Mouse (Mus musculus) heart, adult 8-10 months (tissue): ENCODE data around the gene Clec4g. TPM values are rescaled to one million over a fixed set of nuclear protein-coding genes. Genes with fewer than 3 reads are reported as not detected.

Source experiments
- DNase-seq: peaks from one replicate; pipeline ENCODE4 v3.0.0; 2022; ENCODE audit warnings: low spot score
- total RNA-seq, 4 experiments: library from RNA; stranded (reverse); gene quantifications; 2 replicates each; pipeline ENCODE4 v1.2.4; 2022

Gene Clec4g
- total RNA-seq, 4 experiments from 2014 or later, result 0.53 to 0.79 (median 0.59) TPM

DNA sequence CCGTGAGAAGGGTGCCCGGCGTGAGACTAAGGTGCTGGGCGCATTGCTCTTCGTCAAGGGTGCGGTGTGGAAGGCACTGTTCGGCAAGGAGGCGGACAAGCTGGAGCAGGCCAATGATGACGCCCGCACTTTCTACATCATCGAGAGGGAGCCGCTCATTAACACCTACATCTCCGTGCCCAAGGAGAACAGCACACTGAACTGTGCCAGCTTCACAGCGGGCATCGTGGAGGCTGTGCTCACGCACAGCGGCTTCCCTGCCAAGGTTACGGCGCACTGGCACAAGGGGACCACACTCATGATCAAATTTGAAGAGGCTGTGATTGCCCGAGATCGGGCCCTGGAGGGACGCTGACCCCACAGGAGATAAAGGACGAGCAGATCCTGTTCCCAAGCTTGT lies 41.2 kb downstream of the Clec4g start:
- DNase-seq, result no peak

DNA sequence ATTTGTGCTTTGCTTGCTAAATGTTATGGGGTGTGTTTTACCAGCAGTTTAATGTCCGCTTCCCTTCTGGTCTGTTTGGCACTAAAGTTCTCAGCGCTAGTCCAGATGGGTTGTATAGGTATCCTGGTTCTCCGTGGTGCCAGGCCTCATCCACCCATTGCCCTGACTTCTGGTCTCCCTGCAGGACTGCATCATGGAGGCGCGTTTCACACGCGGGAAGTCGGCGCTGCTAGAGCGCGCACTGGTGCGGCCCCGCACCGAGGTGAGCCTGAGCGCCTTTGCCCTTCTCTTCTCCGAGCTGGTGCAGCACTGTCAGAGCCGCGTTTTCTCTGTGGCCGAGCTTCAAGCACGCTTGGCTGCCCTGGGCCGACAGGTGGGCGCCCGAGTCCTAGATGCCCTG lies 41.6 kb downstream of the Clec4g start:
- DNase-seq, result no peak

DNA sequence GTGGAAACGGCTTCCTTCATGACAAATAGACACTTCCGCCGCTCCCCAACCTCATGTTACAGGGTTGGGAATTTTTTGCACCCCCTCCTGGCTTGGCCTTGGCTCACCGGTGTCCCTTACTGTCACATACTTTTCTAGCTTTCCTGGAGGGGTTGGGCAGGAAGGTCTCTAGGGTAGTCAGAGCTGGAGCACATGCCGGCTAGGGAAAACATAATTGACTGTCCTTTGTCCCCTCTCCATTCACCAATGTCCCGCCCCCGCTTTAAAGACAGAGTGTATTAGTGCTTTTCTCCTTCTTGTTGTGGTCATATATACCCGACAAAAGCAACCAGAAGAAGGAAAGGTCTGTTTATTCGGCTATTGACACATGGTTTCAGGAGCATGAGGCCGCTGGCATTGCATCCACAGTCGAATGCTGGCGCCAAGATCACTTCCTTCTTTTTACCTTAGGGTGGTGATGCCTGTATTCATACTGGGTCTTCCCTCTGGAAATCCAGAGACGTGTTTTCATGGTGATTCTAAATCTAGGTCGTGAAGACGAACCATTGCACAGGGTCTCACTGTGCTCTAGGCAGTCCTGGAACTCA lies 43.4 kb downstream of the Clec4g start:
- DNase-seq, result peak; percentile 29

DNA sequence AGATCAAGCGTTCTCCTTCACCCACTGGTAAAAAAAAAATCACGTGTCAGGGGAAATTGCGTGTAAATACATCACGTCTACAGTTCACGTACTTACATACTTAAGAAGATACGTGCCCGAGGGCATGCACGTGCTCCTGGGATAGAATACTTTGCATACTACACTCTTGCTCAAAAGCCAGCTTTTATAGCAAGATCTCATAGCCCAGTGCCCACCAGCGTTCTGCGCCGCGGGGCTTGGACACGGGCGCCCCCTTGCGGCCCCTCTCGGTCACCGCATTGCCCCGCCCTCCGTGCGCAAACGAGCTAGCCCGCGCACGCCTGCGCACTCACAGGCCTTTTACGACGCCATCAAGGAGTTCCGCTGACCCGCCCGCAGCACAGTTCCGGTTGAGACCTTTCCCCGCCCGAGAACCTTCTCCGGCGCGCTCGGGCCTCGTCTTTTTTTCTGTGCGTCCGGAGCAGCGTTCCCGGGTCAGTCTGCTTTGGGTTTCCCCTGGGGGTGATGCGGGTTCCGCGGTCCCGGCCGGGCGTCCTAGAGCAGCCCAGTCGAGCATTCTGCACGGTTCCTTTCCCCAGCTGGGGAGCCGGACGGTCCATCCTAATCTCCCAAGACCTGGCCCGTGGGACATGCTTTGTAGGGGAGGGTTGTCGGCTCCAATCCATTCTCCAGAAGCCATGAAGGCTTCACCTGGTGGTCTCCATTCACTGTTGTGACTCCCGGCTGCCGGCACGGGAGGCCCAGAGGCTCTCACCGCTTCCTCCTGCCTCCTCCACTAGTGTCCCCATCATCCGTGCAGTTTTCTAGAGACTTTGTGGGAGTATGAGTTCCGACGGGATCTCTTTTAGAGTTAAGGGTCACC lies 44.1 kb downstream of the Clec4g start, which contains the start of gene Trappc5:
Gene Trappc5 (plus strand): TSS at position 169 of the 862 bp plus-strand sequence.
- DNase-seq, result peak; percentile 93

DNA sequence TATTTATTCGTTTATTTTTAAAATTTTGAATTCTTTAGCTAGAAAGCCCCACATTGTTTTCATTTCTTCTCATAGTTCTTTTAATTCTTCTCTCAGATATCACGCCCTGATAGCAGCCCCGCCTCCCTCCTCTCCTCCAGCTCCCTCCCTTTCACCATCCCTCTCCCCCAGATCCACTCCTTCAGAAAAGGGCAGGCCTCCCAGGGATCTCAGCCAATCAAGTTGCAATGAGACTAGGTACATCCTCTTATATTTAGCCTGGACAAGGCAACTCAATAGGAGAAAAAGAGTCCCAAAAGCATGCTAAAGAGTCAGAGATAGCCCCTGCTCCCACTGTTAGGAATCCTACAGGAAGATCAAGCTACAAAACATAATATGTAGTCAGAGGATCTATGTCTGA lies 45.8 kb downstream of the Clec4g start:
- no peak for DNase-seq

DNA sequence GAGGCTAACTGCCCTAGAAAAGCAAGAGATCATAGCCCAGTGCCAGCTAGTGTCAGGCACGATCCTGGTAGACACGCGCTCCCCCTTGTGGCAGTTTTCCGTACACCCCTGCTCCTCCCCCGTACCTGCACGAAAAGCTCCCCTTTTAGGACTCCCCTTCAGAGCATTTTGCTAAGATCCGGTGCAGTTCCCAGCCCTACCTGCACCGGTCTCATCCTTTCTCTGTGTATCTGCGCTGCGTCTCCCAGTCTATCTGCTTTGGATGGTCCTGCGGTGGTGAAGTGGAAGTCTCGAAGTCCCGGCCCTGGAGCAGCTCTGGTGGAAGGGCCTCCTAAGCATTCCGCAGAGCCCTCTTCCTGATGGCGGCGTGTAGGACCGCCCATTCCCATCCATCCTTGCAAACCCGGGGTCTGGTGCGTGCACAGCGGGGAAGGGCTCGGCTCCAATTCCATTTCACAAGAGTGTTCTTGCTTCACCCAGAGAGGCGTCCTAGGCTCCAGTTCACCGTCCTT lies 48.4 kb downstream of the Clec4g start, which contains the start of gene Fcor:
Gene Fcor (minus strand): TSS at position 383 of the 512 bp plus-strand sequence.
- peak; percentile 78 for DNase-seq

DNA sequence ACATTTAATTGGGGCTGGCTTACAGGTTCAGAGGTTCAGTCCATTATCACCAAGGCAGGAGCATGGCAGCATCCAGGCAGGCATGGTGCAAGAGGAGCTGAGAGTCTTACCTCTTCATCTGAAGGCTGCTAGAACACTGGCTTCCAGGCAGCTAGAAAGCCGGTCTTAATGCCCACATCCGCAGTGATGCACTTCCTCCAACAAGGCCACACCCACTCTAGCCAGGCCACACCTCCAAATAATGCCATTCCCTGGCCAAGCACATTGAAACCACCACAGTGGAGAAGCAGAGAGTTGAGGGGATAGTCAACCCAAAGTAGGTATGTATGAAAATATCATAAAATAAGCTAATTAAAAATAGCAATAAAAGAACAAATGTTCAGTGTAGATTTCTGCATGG lies 50.1 kb downstream of the Clec4g start:
- no peak for DNase-seq

DNA sequence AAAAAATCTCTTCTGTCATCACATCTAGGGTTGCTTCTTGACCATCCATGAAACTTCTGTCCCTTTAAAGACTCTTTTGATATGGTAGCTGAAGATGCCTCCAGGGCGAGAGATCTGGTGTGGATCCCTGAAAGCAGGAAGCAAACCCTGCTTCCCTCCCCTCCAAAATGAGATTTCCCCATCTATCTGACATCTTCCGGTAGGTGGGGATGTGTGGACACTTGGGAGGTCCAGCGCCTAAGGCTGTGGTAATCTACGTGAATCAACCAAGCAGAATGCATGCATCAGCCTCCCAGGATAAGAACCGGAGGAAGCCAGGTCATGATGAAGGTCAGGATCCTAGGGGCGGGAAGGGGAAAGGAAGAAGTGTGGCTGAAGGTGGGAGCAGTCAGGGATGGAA lies 54.9 kb downstream of the Clec4g start, which contains the start of gene Mcemp1:
Gene Mcemp1 (plus strand): TSS at position 248 of the 400 bp plus-strand sequence.
- DNase-seq, result no peak

DNA sequence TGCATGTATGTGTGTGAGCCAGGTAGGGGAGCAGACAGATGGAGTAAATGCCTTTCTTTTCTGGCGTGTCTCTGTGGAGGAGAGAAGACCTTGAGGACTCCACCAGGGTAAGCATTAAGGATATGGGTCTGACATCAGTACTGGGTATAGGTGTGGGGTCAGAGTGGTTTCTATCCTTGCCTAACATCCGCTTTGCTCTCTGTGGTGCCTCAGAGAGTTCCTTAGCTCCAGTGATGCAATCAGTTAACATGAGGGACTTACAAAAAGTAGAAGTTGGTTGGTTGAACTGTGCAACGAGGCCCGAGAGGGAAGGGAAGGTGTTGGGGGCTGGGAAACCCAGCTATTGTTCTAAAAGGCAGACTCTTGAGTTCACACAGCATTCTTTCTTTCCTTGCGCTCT lies 56.0 kb downstream of the Clec4g start:
- DNase-seq, result no peak

DNA sequence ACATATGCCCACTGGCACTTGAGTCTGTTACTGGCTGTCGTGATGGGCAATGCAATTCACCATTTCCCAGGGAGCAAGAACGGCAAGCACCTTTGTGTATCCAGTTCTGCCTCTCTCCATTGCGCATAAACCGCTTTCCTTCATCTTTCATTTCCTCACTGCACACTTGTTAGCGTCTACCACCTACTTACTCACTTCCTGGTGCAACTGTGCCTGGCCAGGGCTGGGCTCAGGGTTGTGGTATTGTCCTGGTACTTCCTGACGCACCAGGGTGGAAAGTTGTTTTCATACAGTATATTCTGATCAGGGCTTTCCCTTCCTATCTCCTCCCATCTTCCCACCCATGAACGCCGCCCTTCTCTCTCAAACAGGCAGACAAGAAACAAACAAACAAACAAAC lies 59.6 kb downstream of the Clec4g start:
- DNase-seq, result no peak

Other genes with a start within 250 kb of the Clec4g start
- under 1 TPM in 1 of 4 experiments, not detected in 3; 0.16 TPM for gene Tex45, start 249.8 kb downstream of the Clec4g start, total RNA-seq
- 10 to 100 TPM; 24.2 to 30.9 (median 29.6) TPM for gene Zfp358, start 227.5 kb downstream of the Clec4g start, total RNA-seq
- 10 to 100 TPM; 20.6 to 24.2 (median 23.3) TPM for gene Mcoln1, start 220.2 kb downstream of the Clec4g start, total RNA-seq
- 1 to 10 TPM; 8.8 to 9.8 (median 9.6) TPM for gene Pnpla6, start 205.3 kb downstream of the Clec4g start, total RNA-seq
- under 1 TPM in 1 of 4 experiments, not detected in 3; 0.57 TPM for gene C330021F23Rik, start 152.7 kb downstream of the Clec4g start, total RNA-seq
- 1 to 10 TPM in 2 of 4 experiments, under 1 TPM in 2; 0.86 to 2.1 (median 1.0) TPM for gene Camsap3, start 133.4 kb downstream of the Clec4g start, total RNA-seq
- 10 to 100 TPM; 13.8 to 18.5 (median 16.2) TPM for gene Xab2, start 99.3 kb downstream of the Clec4g start, total RNA-seq
- gene Pet100, start 99.1 kb downstream of the Clec4g start, total RNA-seq, result 100 to 1,000 TPM in 1 of 4 experiments, 10 to 100 TPM in 3; 84.2 to 104 (median 93.4) TPM
- gene Pcp2, start 95.1 kb downstream of the Clec4g start, total RNA-seq, result not detected
- 1 to 10 TPM; 4.6 to 7.7 (median 5.6) TPM for gene Stxbp2, start 89.7 kb downstream of the Clec4g start, total RNA-seq
- 1 to 10 TPM in 2 of 4 experiments, under 1 TPM in 2; 0.38 to 1.9 (median 1.3) TPM for gene Retn, start 64.9 kb downstream of the Clec4g start, total RNA-seq
- 1 to 10 TPM in 1 of 4 experiments, not detected in 3; 3.5 TPM for gene Mcemp1, start 54.9 kb downstream of the Clec4g start, total RNA-seq
- gene Fcor, start 48.3 kb downstream of the Clec4g start, total RNA-seq, result under 1 TPM in 2 of 4 experiments, not detected in 2; 0.86 to 0.97 TPM
- gene Trappc5, start 44.4 kb downstream of the Clec4g start, total RNA-seq, result 10 to 100 TPM; 19.9 to 23.0 (median 20.6) TPM
- gene Fcer2a, start 26.5 kb downstream of the Clec4g start, total RNA-seq, result under 1 TPM; 0.22 to 0.55 (median 0.47) TPM
- gene Cd209a, start 28.3 kb upstream of the Clec4g start, total RNA-seq, result under 1 TPM; 0.63 to 0.78 (median 0.71) TPM
- gene Cd209e, start 133.7 kb upstream of the Clec4g start, total RNA-seq, result not detected
- gene Cd209d, start 157.9 kb upstream of the Clec4g start, total RNA-seq, result 1 to 10 TPM in 2 of 4 experiments, under 1 TPM in 2; 0.69 to 1.3 (median 1.0) TPM
- 1 to 10 TPM; 1.2 to 2.2 (median 1.5) TPM for gene Cd209b, start 206.2 kb upstream of the Clec4g start, total RNA-seq
- under 1 TPM in 3 of 4 experiments, not detected in 1; 0.25 to 0.54 (median 0.41) TPM for gene Cd209c, start 234.1 kb upstream of the Clec4g start, total RNA-seq